Mouse (Mus musculus): Measurements from ENCODE around the gene Gm20388. TPM values are rescaled to one million over a fixed set of nuclear protein-coding genes. Genes with fewer than 3 reads are reported as not detected.

Gene Gm20388
- polyA plus RNA-seq, 1 experiment from 2014 or later, result not detected

- Histone ChIP-seq H3K27ac (replicated peaks) (no peak overlapping the region), H3K4me2 (replicated peaks; ENCODE audit: low read depth) (no peak overlapping the region), H3K9me3 (ENCODE audit: control insufficient read depth, low read length) (no peaks in the 10 kb centered on the region), H3K4me3 (ENCODE audit: low read depth, low read length) (no peak overlapping the region), H3K9ac (ENCODE audit: low read length) (no peak overlapping the region), H3K27me3 (ENCODE audit: control insufficient read depth, insufficient read depth, low read length) (no peaks in the 10 kb centered on the region), H3K36me3 (ENCODE audit: control insufficient read depth, insufficient read depth, low read length) (no peaks in the 10 kb centered on the region), H3K4me1 (replicated peaks; ENCODE audit: control insufficient read depth, insufficient read depth) (no peaks in the 10 kb centered on the region)
- no peak for TF ChIP-seq CTCF (IDR thresholded peaks at IDR 0.05; ENCODE audit: low read depth)
- TF ChIP-seq EP300 (optimal IDR thresholded peaks at IDR 0.05), result no peak
- ATAC-seq (ENCODE audit: low FRiP score, low TSS enrichment) (no peak), DNase-seq (ENCODE audit: low spot score) (no peak)
- 61% methylated on average over 16 of the region's 16 CpGs for WGBS
Measured at GRCm38 (mm10) chr8:119916237-119916892, 5.7 kb downstream of the Gm20388 start.

- Histone ChIP-seq H3K4me2 (replicated peaks; ENCODE audit: low read depth) (no peak overlapping the region), H3K27ac (replicated peaks) (no peak overlapping the region), H3K36me3 (ENCODE audit: control insufficient read depth, insufficient read depth, low read length) (no peaks in the 10 kb centered on the region), H3K9ac (ENCODE audit: low read length) (no peak overlapping the region), H3K9me3 (ENCODE audit: control insufficient read depth, low read length) (no peaks in the 10 kb centered on the region), H3K4me1 (replicated peaks; ENCODE audit: control insufficient read depth, insufficient read depth) (no peaks in the 10 kb centered on the region; the same call in 1 of the 2 replicates), H3K27me3 (ENCODE audit: control insufficient read depth, insufficient read depth, low read length) (no peaks in the 10 kb centered on the region), H3K4me3 (ENCODE audit: low read depth, low read length) (no peak overlapping the region)
- WGBS, result 76% methylated on average over 3 of the region's 3 CpGs
- DNase-seq (ENCODE audit: low spot score), result no peak
- ATAC-seq (ENCODE audit: low FRiP score, low TSS enrichment), result no peak
- no peak for TF ChIP-seq EP300 (optimal IDR thresholded peaks at IDR 0.05)
- TF ChIP-seq CTCF (IDR thresholded peaks at IDR 0.05; ENCODE audit: low read depth), result no peak
Measured at GRCm38 (mm10) chr8:119917415-119917814, 6.8 kb downstream of the Gm20388 start.

DNA sequence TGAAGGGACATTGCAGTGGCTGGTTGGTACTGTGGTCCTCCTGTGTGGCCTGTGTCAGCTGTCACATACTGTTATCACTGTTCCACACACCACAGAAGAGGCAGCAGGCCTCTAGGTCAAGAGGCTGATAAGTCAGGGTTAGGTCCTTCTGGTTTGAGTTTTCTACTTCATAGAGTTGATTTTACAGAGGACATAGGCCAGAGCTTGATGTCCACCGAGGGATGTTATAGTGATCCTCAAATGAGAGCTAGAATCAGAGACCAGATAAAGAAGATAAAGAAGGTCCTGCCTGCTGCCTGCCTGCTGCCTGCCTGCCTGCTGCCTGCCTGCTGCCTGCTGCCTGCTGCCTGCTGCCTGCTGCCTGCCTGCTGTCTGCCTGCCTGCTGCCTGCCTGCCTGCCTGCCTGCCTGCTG, 7.5 kb downstream of the Gm20388 start:
- no peaks in the 10 kb centered on the region for H3K9me3 ChIP-seq (ENCODE audit: control insufficient read depth, low read length)
- H3K36me3 ChIP-seq (ENCODE audit: control insufficient read depth, insufficient read depth, low read length), result no peaks in the 10 kb centered on the region
- H3K4me1 ChIP-seq (replicated peaks; ENCODE audit: control insufficient read depth, insufficient read depth), result no peaks in the 10 kb centered on the region; the same call in 1 of the 2 replicates
- 64% methylated on average over 1 of the region's 1 CpGs for WGBS
- H3K4me3 ChIP-seq (ENCODE audit: low read depth, low read length), result no peak overlapping the region
- TF ChIP-seq EP300 (optimal IDR thresholded peaks at IDR 0.05) (no peak), CTCF (IDR thresholded peaks at IDR 0.05; ENCODE audit: low read depth) (no peak)
- H3K4me2 ChIP-seq (replicated peaks; ENCODE audit: low read depth), result no peak overlapping the region
- H3K27me3 ChIP-seq (ENCODE audit: control insufficient read depth, insufficient read depth, low read length), result no peaks in the 10 kb centered on the region
- ATAC-seq (ENCODE audit: low FRiP score, low TSS enrichment) (no peak), DNase-seq (ENCODE audit: low spot score) (no peak)
- H3K27ac ChIP-seq (replicated peaks), result no peak overlapping the region
- no peak overlapping the region for H3K9ac ChIP-seq (ENCODE audit: low read length)

- DNase-seq (ENCODE audit: low spot score), result no peak
- Histone ChIP-seq H3K9ac (ENCODE audit: low read length) (no peak overlapping the region), H3K4me3 (ENCODE audit: low read depth, low read length) (no peak overlapping the region), H3K27ac (replicated peaks) (no peak overlapping the region), H3K9me3 (ENCODE audit: control insufficient read depth, low read length) (no peaks in the 10 kb centered on the region), H3K36me3 (ENCODE audit: control insufficient read depth, insufficient read depth, low read length) (no peaks in the 10 kb centered on the region), H3K27me3 (ENCODE audit: control insufficient read depth, insufficient read depth, low read length) (no peaks in the 10 kb centered on the region), H3K4me2 (replicated peaks; ENCODE audit: low read depth) (no peak overlapping the region), H3K4me1 (replicated peaks; ENCODE audit: control insufficient read depth, insufficient read depth) (no peaks in the 10 kb centered on the region; the same call in 1 of the 2 replicates)
- WGBS, result 78% methylated on average over 5 of the region's 5 CpGs
- no peak for TF ChIP-seq CTCF (IDR thresholded peaks at IDR 0.05; ENCODE audit: low read depth)
- no peak for ATAC-seq (ENCODE audit: low FRiP score, low TSS enrichment)
Measured at GRCm38 (mm10) chr8:119923259-119923658, 12.6 kb downstream of the Gm20388 start.

- H3K27ac ChIP-seq (replicated peaks), result no peak overlapping the region
- ATAC-seq (ENCODE audit: low FRiP score, low TSS enrichment), result no peak
- H3K9ac ChIP-seq (ENCODE audit: low read length), result no peak overlapping the region
- no peak overlapping the region for H3K4me2 ChIP-seq (replicated peaks; ENCODE audit: low read depth)
- H3K27me3 ChIP-seq (ENCODE audit: control insufficient read depth, insufficient read depth, low read length), result no peaks in the 10 kb centered on the region
- TF ChIP-seq CTCF (IDR thresholded peaks at IDR 0.05; ENCODE audit: low read depth), result no peak
- TF ChIP-seq EP300 (optimal IDR thresholded peaks at IDR 0.05), result no peak
- no peaks in the 10 kb centered on the region for H3K36me3 ChIP-seq (ENCODE audit: control insufficient read depth, insufficient read depth, low read length)
- H3K9me3 ChIP-seq (ENCODE audit: control insufficient read depth, low read length), result no peaks in the 10 kb centered on the region
- WGBS, result 84% methylated on average over 4 of the region's 4 CpGs
- no peak overlapping the region for H3K4me3 ChIP-seq (ENCODE audit: low read depth, low read length)
- DNase-seq (ENCODE audit: low spot score), result no peak
- no peaks in the 10 kb centered on the region; the same call in 1 of the 2 replicates for H3K4me1 ChIP-seq (replicated peaks; ENCODE audit: control insufficient read depth, insufficient read depth)
Measured at GRCm38 (mm10) chr8:119925428-119925827, 14.8 kb downstream of the Gm20388 start.

- no peaks in the 10 kb centered on the region for H3K27me3 ChIP-seq (ENCODE audit: control insufficient read depth, insufficient read depth, low read length)
- no peaks in the 10 kb centered on the region for H3K36me3 ChIP-seq (ENCODE audit: control insufficient read depth, insufficient read depth, low read length)
- no peak overlapping the region for H3K27ac ChIP-seq (replicated peaks)
- no peaks in the 10 kb centered on the region; the same call in 1 of the 2 replicates for H3K4me1 ChIP-seq (replicated peaks; ENCODE audit: control insufficient read depth, insufficient read depth)
- TF ChIP-seq CTCF (IDR thresholded peaks at IDR 0.05; ENCODE audit: low read depth) (peak; percentile 61), EP300 (optimal IDR thresholded peaks at IDR 0.05) (no peak)
- ATAC-seq (ENCODE audit: low FRiP score, low TSS enrichment) (no peak), DNase-seq (ENCODE audit: low spot score) (no peak)
- no peak overlapping the region for H3K9ac ChIP-seq (ENCODE audit: low read length)
- WGBS, result 79% methylated on average over 2 of the region's 2 CpGs
- H3K9me3 ChIP-seq (ENCODE audit: control insufficient read depth, low read length), result no peaks in the 10 kb centered on the region
- no peak overlapping the region for H3K4me2 ChIP-seq (replicated peaks; ENCODE audit: low read depth)
- no peak overlapping the region for H3K4me3 ChIP-seq (ENCODE audit: low read depth, low read length)
Measured at GRCm38 (mm10) chr8:119926474-119926873, 15.8 kb downstream of the Gm20388 start.
